Mouse (Mus musculus) lung, adult 10 weeks (tissue): ENCODE results near the gene Hdgfl2. TPM values are rescaled to one million over a fixed set of nuclear protein-coding genes. Genes with fewer than 3 reads are reported as not detected.

Source experiments
- polyA plus RNA-seq: library from polyadenylated mRNA; stranded (reverse); fragments of 350-450 nt; fragmentation: Illumina TruSeq; extraction: RNeasy Lipid Tissue Mini Kit (QIAGEN cat#74804); gene quantifications from one replicate; pipeline ENCODE4 v1.2.3, GENCODE M21; 2014; ENCODE audit warnings: low read depth, low replicate concordance; ENCODE audit not compliant: insufficient read depth

Hdgfl2 gene
- 35.9 TPM for polyA plus RNA-seq

GRCm38 (mm10) chr17:56078880-56079795 is at the start of gene Hdgfl2:
Gene Hdgfl2, plus strand, starts transcription at chr17:56079634.

GRCm38 (mm10) chr17:56036176-56036900 is 43.1 kb upstream of the Hdgfl2 start, which contains the start of gene Sh3gl1:
Gene Sh3gl1, minus strand, starts transcription at chr17:56036635.

GRCm38 (mm10) chr17:56040030-56040856 is 39.2 kb upstream of the Hdgfl2 start, which contains the start of gene Chaf1a:
Gene Chaf1a, plus strand, starts transcription at chr17:56040439.

GRCm38 (mm10) chr17:56074827-56075208 is 4.6 kb upstream of the Hdgfl2 start, which contains the start of gene Ubxn6:
Gene Ubxn6, minus strand, starts transcription at chr17:56075028.

GRCm38 (mm10) chr17:56109219-56110051 is 30.0 kb downstream of the Hdgfl2 start, which contains the start of gene Plin4:
Gene Plin4, minus strand, starts transcription at chr17:56109803.

GRCm38 (mm10) chr17:56117251-56117710 is 37.8 kb downstream of the Hdgfl2 start, which contains the start of gene Plin5:
Gene Plin5, minus strand, starts transcription at chr17:56117596.

GRCm38 (mm10) chr17:56121826-56122225 is 42.4 kb downstream of the Hdgfl2 start, which contains the start of gene Lrg1:
Gene Lrg1, minus strand, starts transcription at chr17:56122001.

GRCm38 (mm10) chr17:56139858-56140595 is 60.6 kb downstream of the Hdgfl2 start, which contains the start of gene Sema6b:
Gene Sema6b, minus strand, starts transcription at chr17:56140343.

Other genes with a start within 250 kb of the Hdgfl2 start
- 4.2 TPM for gene Zfp119a, start 200.7 kb upstream of the Hdgfl2 start, polyA plus RNA-seq
- gene Zfp959, start 187.5 kb upstream of the Hdgfl2 start, polyA plus RNA-seq, result 10.6 TPM
- gene Zfp119b, start 130.1 kb upstream of the Hdgfl2 start, polyA plus RNA-seq, result 6.3 TPM
- gene Ebi3, start 127.0 kb upstream of the Hdgfl2 start, polyA plus RNA-seq, result 3.7 TPM
- 11.8 TPM for gene Yju2, start 120.5 kb upstream of the Hdgfl2 start, polyA plus RNA-seq
- gene Shd, start 109.2 kb upstream of the Hdgfl2 start, polyA plus RNA-seq, result 0.27 TPM
- not detected for gene Fsd1, start 93.1 kb upstream of the Hdgfl2 start, polyA plus RNA-seq
- 24.8 TPM for gene Stap2, start 74.0 kb upstream of the Hdgfl2 start, polyA plus RNA-seq
- 46.4 TPM for gene Mpnd, start 73.9 kb upstream of the Hdgfl2 start, polyA plus RNA-seq
- gene Sh3gl1, start 43.0 kb upstream of the Hdgfl2 start, polyA plus RNA-seq, result 29.8 TPM
- gene Chaf1a, start 39.2 kb upstream of the Hdgfl2 start, polyA plus RNA-seq, result 1.4 TPM
- gene Ubxn6, start 4.6 kb upstream of the Hdgfl2 start, polyA plus RNA-seq, result 44.7 TPM
- gene Plin4, start 30.2 kb downstream of the Hdgfl2 start, polyA plus RNA-seq, result 8.1 TPM
- gene Plin5, start 38.0 kb downstream of the Hdgfl2 start, polyA plus RNA-seq, result 2.9 TPM
- 77.3 TPM for gene Lrg1, start 42.4 kb downstream of the Hdgfl2 start, polyA plus RNA-seq
- gene Sema6b, start 60.7 kb downstream of the Hdgfl2 start, polyA plus RNA-seq, result 3.0 TPM
- 1.7 TPM for gene Tnfaip8l1, start 82.8 kb downstream of the Hdgfl2 start, polyA plus RNA-seq
- 53.7 TPM for gene Mydgf, start 104.3 kb downstream of the Hdgfl2 start, polyA plus RNA-seq
- gene Dpp9, start 139.3 kb downstream of the Hdgfl2 start, polyA plus RNA-seq, result 16.6 TPM
- gene Fem1a, start 177.2 kb downstream of the Hdgfl2 start, polyA plus RNA-seq, result 9.4 TPM
- gene Ticam1, start 197.2 kb downstream of the Hdgfl2 start, polyA plus RNA-seq, result 6.8 TPM
- 22.8 TPM for gene Plin3, start 213.2 kb downstream of the Hdgfl2 start, polyA plus RNA-seq
- gene Arrdc5, start 220.7 kb downstream of the Hdgfl2 start, polyA plus RNA-seq, result not detected
- 1.3 TPM for gene Uhrf1, start 223.7 kb downstream of the Hdgfl2 start, polyA plus RNA-seq
- gene Kdm4b, start 246.4 kb downstream of the Hdgfl2 start, polyA plus RNA-seq, result 10.1 TPM